Mouse (Mus musculus): ENCODE measurements around the gene Ap4b1.
A peak's percentile ranks its signal among the peaks of the same experiment; 100 is the strongest.

- TF ChIP-seq POLR2A (IDR thresholded peaks at IDR 0.05; ENCODE audit: insufficient read length, low read depth): no peak
- no peak for TF ChIP-seq POLR2AphosphoS2 (IDR thresholded peaks at IDR 0.05; ENCODE audit: insufficient read length, low read depth)
- TF ChIP-seq E2F4 (IDR thresholded peaks at IDR 0.05; ENCODE audit: insufficient read depth): no peak
- TF ChIP-seq TCF12 (IDR thresholded peaks at IDR 0.05; ENCODE audit: insufficient read depth, poor library complexity, severe bottlenecking): no peak
- TF ChIP-seq USF1 (IDR thresholded peaks at IDR 0.05; ENCODE audit: low read depth): no peak
- TF ChIP-seq MAX (IDR thresholded peaks at IDR 0.05; ENCODE audit: low read depth): no peak
- peak in 2 of 3 experiments; percentile 23 to 42 for TF ChIP-seq MYOD1 (IDR thresholded peaks at IDR 0.05; ENCODE audit: control insufficient read depth in 1 of 3, insufficient read length in 2 of 3, low read depth in 2 of 3)
Measured at GRCm38 (mm10) chr3:103801631-103802531, 7.4 kb upstream of the Ap4b1 start.

Data from myocyte (in vitro differentiated cells).